Mouse (Mus musculus) ovary, postnatal 36 days (tissue): ENCODE data around the gene Rac3.

Experiments
- DNase-seq: peaks from one replicate; pipeline ENCODE4 v3.0.0; 2022; ENCODE audit warnings: low spot score, mixed read lengths

Rac3 gene

DNA sequence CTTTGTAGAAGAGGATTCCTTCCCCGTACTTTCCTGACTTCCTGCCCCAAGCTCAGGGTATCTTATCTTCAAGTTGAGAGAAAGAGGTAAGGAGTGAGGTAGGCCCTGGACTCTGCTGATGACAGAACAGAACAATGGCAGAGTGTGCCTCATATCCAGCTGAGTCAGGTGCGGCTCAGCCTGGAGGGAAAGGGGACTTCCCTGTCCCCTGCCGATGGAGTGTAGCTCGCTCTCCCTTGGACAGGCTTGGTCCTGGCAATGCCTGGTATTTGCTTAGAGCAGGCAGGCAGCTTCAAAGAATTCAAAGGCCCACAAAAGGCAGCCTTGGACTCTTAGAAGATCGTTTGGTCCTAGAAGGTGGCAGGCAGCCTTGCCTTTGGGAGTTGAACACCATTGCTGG lies 15.2 kb upstream of the Rac3 start:
- DNase-seq, result no peak

DNA sequence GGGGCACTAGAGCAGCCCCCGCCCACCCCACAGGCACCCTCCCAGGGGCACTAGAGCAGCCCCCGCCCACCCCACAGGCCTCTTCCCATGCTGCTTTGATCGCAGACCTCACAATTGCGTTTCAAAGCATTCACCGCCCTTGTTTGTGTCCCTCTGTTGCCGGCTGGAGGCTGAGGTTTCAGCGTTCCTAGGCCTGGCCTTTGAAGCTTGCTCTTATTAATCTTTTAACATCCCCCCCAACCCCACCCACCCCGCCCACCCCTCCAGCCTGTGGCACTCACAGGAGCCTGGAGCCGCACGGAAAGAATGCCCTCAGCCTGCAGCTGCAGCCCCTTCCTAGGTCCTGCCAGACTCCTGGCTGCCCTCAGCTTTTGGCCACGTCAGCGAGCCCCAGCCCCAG lies 14.0 kb upstream of the Rac3 start:
- no peak for DNase-seq

DNA sequence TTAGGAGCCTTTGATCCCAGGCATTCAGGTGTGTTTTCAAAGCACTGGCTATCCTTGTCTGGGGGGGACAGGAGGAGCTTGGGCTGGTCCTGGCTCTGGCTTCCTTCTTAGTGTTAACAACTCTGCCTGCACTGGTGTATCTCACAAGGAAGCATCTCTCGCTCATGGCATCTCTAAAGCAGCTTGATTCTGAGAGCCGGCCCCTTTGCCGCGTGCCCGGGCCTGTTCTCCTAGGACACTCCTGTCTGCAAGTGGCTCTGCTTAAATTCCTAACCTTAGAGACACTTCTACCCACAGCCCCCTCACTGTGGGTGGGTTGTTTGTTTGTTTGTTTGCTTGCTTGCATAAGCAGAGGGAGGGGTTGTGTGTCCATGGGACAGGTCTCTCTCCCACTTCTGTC lies 13.3 kb upstream of the Rac3 start:
- no peak for DNase-seq

DNA sequence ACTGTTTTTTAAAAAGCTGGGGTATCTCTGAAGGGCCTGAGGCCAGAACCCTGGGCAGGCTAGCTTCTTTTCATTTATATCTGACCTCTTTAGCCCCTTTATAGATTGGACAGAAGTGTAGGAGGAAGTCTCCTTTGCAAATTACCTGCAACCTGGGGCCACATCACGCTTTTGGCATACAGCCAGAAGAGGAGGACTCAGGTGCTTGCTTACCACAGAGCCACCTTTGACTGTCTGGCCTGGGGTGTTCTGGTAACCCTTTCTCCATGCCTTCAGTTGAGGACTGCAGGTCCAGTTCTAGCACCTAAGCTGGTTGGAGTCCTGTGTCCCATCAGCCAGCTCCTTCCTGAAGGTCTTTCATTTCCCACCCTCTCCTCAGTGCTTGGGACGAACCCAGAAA lies 11.7 kb upstream of the Rac3 start:
- DNase-seq, result no peak

- no peak for DNase-seq
Observed at GRCm38 (mm10) chr11:120710672-120711071, 10.6 kb upstream of the Rac3 start.

- no peak for DNase-seq
Observed at GRCm38 (mm10) chr11:120711980-120712604, 9.2 kb upstream of the Rac3 start.

DNA sequence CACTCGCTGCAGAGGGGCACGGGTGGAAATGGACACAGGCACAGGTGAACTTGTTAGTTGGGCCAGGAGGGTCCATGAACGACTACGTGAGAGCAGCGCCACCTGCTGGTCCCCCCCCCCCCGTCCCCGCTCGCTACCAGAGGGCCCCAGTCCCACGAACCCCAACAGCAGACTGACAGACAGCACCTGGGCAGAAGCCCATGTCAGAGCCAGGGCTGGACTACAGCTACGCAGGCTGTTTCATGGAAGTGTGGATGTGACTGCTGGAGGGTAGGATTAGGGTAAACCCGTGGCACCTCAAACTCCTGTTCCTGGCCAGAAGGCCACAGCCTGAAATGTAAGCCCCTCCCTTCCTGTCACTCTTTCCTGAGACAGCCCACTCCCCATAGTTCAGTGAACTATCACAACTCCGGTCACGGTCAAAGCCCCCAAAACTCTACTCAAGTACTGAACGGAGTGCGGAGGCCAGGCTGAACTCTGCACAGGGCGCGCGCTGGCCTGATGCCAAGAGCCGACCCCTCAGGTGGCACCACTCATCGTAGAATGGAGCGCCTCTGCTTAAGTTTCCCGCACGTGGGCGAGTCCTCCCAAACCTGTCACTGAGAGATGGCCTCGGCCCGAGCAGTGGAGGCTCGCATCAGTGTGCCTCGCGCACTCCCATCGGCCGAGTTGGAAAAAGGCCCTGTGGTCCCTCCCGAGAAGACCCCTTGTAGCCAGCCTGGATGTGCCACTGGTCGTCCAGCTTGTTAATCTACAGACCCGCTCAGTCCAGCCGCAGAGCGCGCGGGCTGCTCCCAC lies 8.3 kb upstream of the Rac3 start:
- DNase-seq, result peak; percentile 55

DNA sequence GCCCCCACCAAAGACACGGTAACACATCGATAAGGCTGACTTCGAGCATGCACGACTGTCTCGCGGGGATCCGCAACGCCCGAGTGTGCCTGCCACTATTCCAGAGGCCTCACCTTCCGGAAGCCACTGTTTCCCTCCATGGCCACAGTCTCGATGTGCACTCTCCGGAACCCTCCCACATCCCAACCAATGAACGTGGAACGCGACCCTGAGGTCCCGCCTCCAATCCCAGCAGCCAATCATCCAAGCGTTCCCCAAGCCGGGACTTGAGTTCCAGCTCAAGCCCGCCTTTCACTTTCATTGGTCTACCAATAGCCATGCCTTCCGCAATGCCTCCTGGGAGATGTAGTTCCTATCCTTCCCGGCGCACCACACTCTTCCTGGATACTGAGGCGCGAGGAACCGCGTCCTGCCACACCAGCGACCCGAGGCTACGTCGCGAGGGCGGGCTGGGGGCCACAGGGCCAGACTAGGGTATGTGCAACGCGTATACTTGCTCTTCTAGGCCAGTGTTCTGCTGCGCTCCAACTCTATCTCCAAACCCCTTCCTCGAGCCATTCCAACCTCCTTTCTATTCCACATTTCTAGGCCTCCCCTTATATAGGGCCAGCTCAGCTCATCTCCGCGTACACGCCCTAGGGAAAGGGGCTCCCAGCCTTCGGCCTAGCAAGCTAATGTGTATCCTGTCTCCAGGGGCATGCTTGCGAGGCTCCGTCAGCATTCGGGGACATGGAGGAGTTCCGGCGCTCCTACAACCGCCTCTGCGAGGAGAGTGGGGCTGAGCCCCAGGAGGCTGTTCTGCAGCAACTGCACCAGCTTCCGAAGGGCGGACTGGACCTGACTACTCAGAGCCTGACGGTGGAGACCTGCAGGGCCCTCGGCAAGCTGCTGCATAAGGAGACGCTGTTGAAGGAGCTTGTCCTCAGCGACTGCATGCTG lies 7.4 kb upstream of the Rac3 start, which contains the start of the genes Cenpx and Lrrc45:
Gene Cenpx (minus strand): TSS at position 159 of the 939 bp plus-strand sequence.
Gene Lrrc45 (plus strand): TSS at position 346 of the 939 bp plus-strand sequence.
- DNase-seq, result peak; percentile 95

- no peak for DNase-seq
Observed at GRCm38 (mm10) chr11:120714546-120714945, 6.7 kb upstream of the Rac3 start.

GRCm38 (mm10) chr11:120715131-120715530 lies 6.1 kb upstream of the Rac3 start:
- no peak for DNase-seq

- no peak for DNase-seq
Observed at GRCm38 (mm10) chr11:120719242-120719641, 2.0 kb upstream of the Rac3 start.

DNA sequence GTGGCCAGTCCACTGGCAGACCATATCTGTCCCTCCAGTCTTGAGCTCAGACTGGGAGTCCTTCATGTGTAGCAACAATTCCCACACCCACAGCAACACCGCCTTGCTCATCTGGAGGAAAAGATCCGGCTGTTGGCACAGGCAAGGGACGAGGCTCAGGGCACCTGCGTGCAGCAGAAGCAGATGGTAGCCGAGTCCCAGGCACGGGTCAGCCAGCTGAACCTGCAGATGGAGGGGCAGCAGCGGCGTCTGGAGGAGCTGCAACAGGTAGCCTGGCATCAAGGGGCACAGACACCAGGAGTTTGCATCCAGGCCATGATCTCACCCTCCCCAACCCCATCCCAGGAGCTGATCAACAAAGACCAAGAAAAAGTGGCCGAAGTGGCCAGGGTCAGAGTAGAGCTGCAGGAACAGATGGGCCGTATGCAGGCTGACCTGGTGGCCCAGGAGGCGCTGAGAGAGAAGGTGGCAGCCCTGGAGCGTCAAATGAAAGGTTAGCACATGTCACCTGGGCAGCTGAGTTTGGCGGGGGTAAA lies 1.4 kb upstream of the Rac3 start:
- no peak for DNase-seq

GRCm38 (mm10) chr11:120720450-120720849 lies 820 bp upstream of the Rac3 start:
- DNase-seq, result peak; percentile 86

- no peak for DNase-seq
Observed at GRCm38 (mm10) chr11:120722067-120722630, 879 bp downstream of the Rac3 start.

- no peak for DNase-seq
Observed at GRCm38 (mm10) chr11:120722761-120723382, 1.6 kb downstream of the Rac3 start.

DNA sequence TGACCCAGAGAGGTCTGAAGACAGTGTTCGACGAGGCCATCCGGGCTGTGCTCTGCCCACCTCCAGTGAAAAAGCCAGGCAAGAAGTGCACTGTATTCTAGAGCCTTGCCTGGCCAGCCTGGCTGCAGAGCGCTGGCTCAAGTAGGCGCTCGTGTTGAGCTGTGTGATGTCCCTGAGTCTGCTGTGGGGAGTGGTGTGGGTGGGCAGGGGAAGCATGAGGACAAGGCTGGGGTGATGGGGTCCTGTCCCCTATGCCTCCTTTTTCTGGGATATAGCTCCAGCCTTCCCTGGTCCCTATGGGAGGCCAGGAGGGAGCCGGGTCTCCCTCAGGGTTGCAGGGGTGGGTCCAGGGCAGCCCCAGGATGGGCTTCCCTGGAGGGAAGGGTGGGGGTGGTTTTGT lies 2.2 kb downstream of the Rac3 start:
- no peak for DNase-seq

DNA sequence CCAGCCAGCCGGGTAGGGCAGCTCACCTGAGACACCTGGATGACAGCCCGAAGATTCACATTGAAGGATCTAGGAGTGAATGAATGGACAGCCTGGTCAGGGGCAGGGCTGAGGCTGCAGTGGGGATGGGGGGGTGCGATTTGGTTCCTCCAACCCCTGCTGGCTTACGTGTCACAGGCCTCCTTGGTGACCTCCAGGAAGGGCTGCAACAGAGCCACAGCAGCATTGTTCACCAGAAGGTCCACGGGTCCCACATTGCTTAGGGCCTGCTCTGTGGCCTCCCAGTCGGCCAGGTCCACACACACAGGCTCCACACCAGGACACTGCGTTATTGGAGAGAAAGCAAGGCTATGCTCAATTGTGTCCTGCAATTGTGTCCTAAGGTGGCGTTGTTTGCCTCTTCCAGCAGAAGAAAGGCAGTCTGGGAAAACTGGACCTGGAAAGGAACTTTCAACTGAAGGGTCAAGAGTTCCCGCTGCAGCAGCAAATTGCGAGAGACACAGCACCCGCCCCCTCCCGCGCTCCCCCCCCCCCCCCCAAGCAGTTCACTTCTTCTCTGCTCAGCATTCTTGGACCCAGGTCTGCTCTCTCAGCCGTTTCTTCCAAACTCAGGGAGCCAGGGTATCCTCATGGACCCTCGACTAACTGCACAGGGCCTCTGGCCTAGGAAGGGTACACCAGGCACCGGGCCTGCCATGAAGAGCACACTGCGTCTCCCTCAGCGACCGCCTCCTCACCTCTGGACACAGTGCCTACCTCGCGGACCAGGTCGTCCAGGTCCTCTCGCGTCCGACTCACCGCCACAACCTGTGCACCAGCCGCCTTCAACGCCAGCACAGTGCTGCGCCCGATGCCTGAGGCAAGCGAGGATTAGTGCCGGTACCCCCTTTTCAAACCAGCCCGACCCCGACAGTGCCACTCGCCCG lies 5.2 kb downstream of the Rac3 start:
- no peak for DNase-seq

GRCm38 (mm10) chr11:120727169-120727527 lies 5.9 kb downstream of the Rac3 start, which contains the start of gene Dcxr:
Gene Dcxr (minus strand): TSS chr11:120727281.
- DNase-seq, result peak; percentile 83

- DNase-seq, result no peak
Observed at GRCm38 (mm10) chr11:120727564-120727963, 6.3 kb downstream of the Rac3 start.
